Mouse (Mus musculus) ES-E14 (cell line): ENCODE results near the gene Fkbp14. TPM values are rescaled to one million over a fixed set of nuclear protein-coding genes. Genes with fewer than 3 reads are reported as not detected.

Experiments used
- DNase-seq: peaks from one replicate; pipeline ENCODE4 v3.0.0-alpha.2; 2013; ENCODE audit warnings: low read depth, low spot score
- H3K27ac ChIP-seq: 2 replicates; pipeline ENCODE4 v1.5.1; 2012; ENCODE audit warnings: low read depth, mild to moderate bottlenecking, low read length, moderate library complexity, mixed read lengths; ENCODE audit not compliant: poor library complexity, insufficient read depth, severe bottlenecking
- H3K36me3 ChIP-seq: 2 replicates; pipeline ENCODE4 v1.6.1; 2012; ENCODE audit warnings: mild to moderate bottlenecking, low read length, moderate library complexity, mixed read lengths; ENCODE audit not compliant: control insufficient read depth, poor library complexity, insufficient read depth, severe bottlenecking
- H3K4me1 ChIP-seq, 2 experiments: fragments of 150-350 bp in 1 of 2; sonication (generic) in 1 of 2; 2 replicates each; pipeline ENCODE4 v1.6.1; 2012; ENCODE audit warnings: low read length in 2 of 2, mild to moderate bottlenecking in 1 of 2, mixed read lengths in 1 of 2; ENCODE audit not compliant: control insufficient read depth in 2 of 2, insufficient read depth in 2 of 2, poor library complexity in 1 of 2
- H3K4me3 ChIP-seq, 2 experiments: fragments of 150-350 bp in 1 of 2; sonication (generic) in 1 of 2; 2 replicates each; pipeline ENCODE4 v1.5.1; 2012; ENCODE audit warnings: low read length in 2 of 2, low read depth in 1 of 2, mild to moderate bottlenecking in 1 of 2, mixed read lengths in 1 of 2; ENCODE audit not compliant: insufficient read depth in 1 of 2, poor library complexity in 1 of 2, severe bottlenecking in 1 of 2
- H3K9ac ChIP-seq: 2 replicates; pipeline ENCODE4 v1.6.1; 2012; ENCODE audit warnings: low read depth, mild to moderate bottlenecking, low read length, mixed read lengths; ENCODE audit not compliant: poor library complexity, insufficient read depth, severe bottlenecking
- H3K9me3 ChIP-seq: fragments of 150-350 bp; sonication (generic); 2 replicates; pipeline ENCODE4 v1.6.1; 2012; ENCODE audit warnings: low read depth, mild to moderate bottlenecking, low read length; ENCODE audit not compliant: control insufficient read depth, insufficient read depth
- CHD2 ChIP-seq: IDR thresholded peaks from 2 replicates; pipeline ENCODE4 v1.6.1; 2014; ENCODE audit warnings: mild to moderate bottlenecking, low read depth, low read length, inconsistent platforms
- HCFC1 ChIP-seq: IDR thresholded peaks from 2 replicates; pipeline ENCODE4 v1.6.1; 2012; ENCODE audit warnings: low read length, inconsistent platforms, borderline replicate concordance; ENCODE audit not compliant: insufficient read depth
- MAFK ChIP-seq: IDR thresholded peaks from 2 replicates; pipeline ENCODE4 v1.6.1; 2014; ENCODE audit warnings: mild to moderate bottlenecking, low read depth, low read length, inconsistent platforms; ENCODE audit not compliant: insufficient read depth
- ZC3H11A ChIP-seq: IDR thresholded peaks from 2 replicates; pipeline ENCODE4 v1.6.1; 2012; ENCODE audit warnings: low read depth, mild to moderate bottlenecking, inconsistent platforms, low read length, borderline replicate concordance
- ZNF384 ChIP-seq: IDR thresholded peaks from 2 replicates; pipeline ENCODE4 v1.6.1; 2012; ENCODE audit warnings: low read depth, low read length, inconsistent platforms
- in situ Hi-C, 2 experiments: fragments of 600-800 bp; cut with MboI; formaldehyde crosslinking; loops; one replicate each; pipeline ENCODE4 v1.15.1; 2025; ENCODE audit warnings: low sequenced_read_pairs in 2 of 2, inconsistent platforms in 1 of 2; ENCODE audit not compliant: unreplicated experiment in 2 of 2
- total RNA-seq: library from RNA; depleted of rRNA; stranded (reverse); fragments of 300-350 nt; gene quantifications from 2 replicates; pipeline ENCODE4 v1.2.3, GENCODE M21; 2012; rRNA removed

Fkbp14 gene
- total RNA-seq, 1 experiment = 7.6 TPM

- 0 out of 4 replicates have a peak, but pooled peaks cover 0 to 1% of the 10 kb centered on the region in 2 experiments for H3K4me1 ChIP-seq
- in situ Hi-C loops = no loop called here
These were observed 61.6 kb downstream of the Fkbp14 start for GRCm38 (mm10) chr6:54535485-54535884.

GRCm38 (mm10) chr6:54531048-54531481 is 66.0 kb downstream of the Fkbp14 start:
- no peak overlapping the region for H3K27ac ChIP-seq
- H3K9me3 ChIP-seq = no peaks in the 10 kb centered on the region
- in situ Hi-C loops = no loop called here
- H3K9ac ChIP-seq = no peak overlapping the region
- 0 out of 4 replicates have a peak, but pooled peaks cover 0 to 1% of the 10 kb centered on the region in 2 experiments for H3K4me1 ChIP-seq
- no peak for DNase-seq
- H3K36me3 ChIP-seq = no peaks in the 10 kb centered on the region
- TF ChIP-seq ZC3H11A (no peak), HCFC1 (no peak), CHD2 (no peak), MAFK (no peak), ZNF384 (no peak)
- H3K4me3 ChIP-seq = no peak overlapping the region

More at GRCm38 (mm10) chr6:54535485-54535884, 61.6 kb downstream of the Fkbp14 start:
- Histone ChIP-seq H3K9ac (no peak overlapping the region), H3K4me3 (no peak overlapping the region), H3K36me3 (no peaks in the 10 kb centered on the region), H3K27ac (no peak overlapping the region), H3K9me3 (no peaks in the 10 kb centered on the region)
- TF ChIP-seq ZNF384 (no peak), ZC3H11A (no peak), MAFK (no peak), HCFC1 (no peak)
- no peak for DNase-seq

- Histone ChIP-seq H3K9me3 (no peaks in the 10 kb centered on the region), H3K4me1 (0 out of 4 replicates have a peak, but pooled peaks cover 0 to 1% of the 10 kb centered on the region in 2 experiments), H3K36me3 (no peaks in the 10 kb centered on the region), H3K27ac (no peak overlapping the region), H3K4me3 (no peak overlapping the region), H3K9ac (no peak overlapping the region)
- TF ChIP-seq ZNF384 (no peak), HCFC1 (no peak), ZC3H11A (no peak), MAFK (no peak), CHD2 (no peak)
- DNase-seq = no peak
- in situ Hi-C loops = no loop called here
These were observed 66.9 kb downstream of the Fkbp14 start for GRCm38 (mm10) chr6:54530182-54530581.

- DNase-seq = no peak
- Histone ChIP-seq H3K9me3 (no peaks in the 10 kb centered on the region), H3K27ac (no peak overlapping the region), H3K4me3 (no peak overlapping the region), H3K9ac (no peak overlapping the region), H3K4me1 (0 out of 4 replicates have a peak, but pooled peaks cover 0 to 1% of the 10 kb centered on the region in 2 experiments), H3K36me3 (no peaks in the 10 kb centered on the region)
- TF ChIP-seq ZNF384 = no peak
- no peak for TF ChIP-seq HCFC1
- TF ChIP-seq MAFK = no peak
- no peak for TF ChIP-seq CHD2
- TF ChIP-seq ZC3H11A = no peak
- in situ Hi-C loops = no loop called here
These were observed 68.4 kb downstream of the Fkbp14 start for GRCm38 (mm10) chr6:54528666-54529065.

Other genes starting within 250 kb of the Fkbp14 start
- gene Wipf3, start 167.7 kb downstream of the Fkbp14 start, total RNA-seq = 1.4 and 2.1 TPM in 2 replicates
- gene Scrn1, start 30.8 kb downstream of the Fkbp14 start, total RNA-seq = 4.9 and 8.9 TPM in 2 replicates
- 19.1 and 19.4 TPM in 2 replicates for gene Plekha8, start 2.2 kb downstream of the Fkbp14 start, total RNA-seq
- 4.2 and 6.4 TPM in 2 replicates for gene Mturn, start 84.3 kb upstream of the Fkbp14 start, total RNA-seq
- 24.4 and 35.0 TPM in 2 replicates for gene Znrf2, start 219.6 kb upstream of the Fkbp14 start, total RNA-seq